Mouse (Mus musculus): ENCODE measurements around the gene Inava. TPM values are rescaled to one million over a fixed set of nuclear protein-coding genes. Genes with fewer than 3 reads are reported as not detected.

Inava gene
- 8.2 and 11.6 TPM in 2 replicates for polyA plus RNA-seq (2012; rRNA removed)

- no peak for TF ChIP-seq CTCF (IDR thresholded peaks at IDR 0.05; ENCODE audit: borderline replicate concordance, extremely low read depth, insufficient read depth, insufficient read length)
- TF ChIP-seq POLR2A (IDR thresholded peaks at IDR 0.05; ENCODE audit: borderline replicate concordance, extremely low read depth, insufficient read depth, insufficient read length, poor library complexity, severe bottlenecking): 0 out of 2 replicates have a peak, but pooled peaks have one; percentile 11
- DNase-seq (ENCODE audit: low read depth): peak; percentile 91
Measured at GRCm38 (mm10) chr1:136233892-136234594, at the start of gene Inava. TSS of gene Inava (minus strand) at chr1:136234264.

- DNase-seq (ENCODE audit: low read depth): no peak
- TF ChIP-seq CTCF (IDR thresholded peaks at IDR 0.05; ENCODE audit: borderline replicate concordance, extremely low read depth, insufficient read depth, insufficient read length) (no peak), POLR2A (IDR thresholded peaks at IDR 0.05; ENCODE audit: borderline replicate concordance, extremely low read depth, insufficient read depth, insufficient read length, poor library complexity, severe bottlenecking) (no peak)
Measured at GRCm38 (mm10) chr1:136277366-136277765, 43.3 kb upstream of the Inava start.

- peak; percentile 43 for DNase-seq (ENCODE audit: low read depth)
- no peak for TF ChIP-seq CTCF (IDR thresholded peaks at IDR 0.05; ENCODE audit: borderline replicate concordance, extremely low read depth, insufficient read depth, insufficient read length)
Measured at GRCm38 (mm10) chr1:136268224-136268623, 34.2 kb upstream of the Inava start.

GRCm38 (mm10) chr1:136266127-136266526 lies 32.1 kb upstream of the Inava start:
- no peak for DNase-seq (ENCODE audit: low read depth)
- no peak for TF ChIP-seq POLR2A (IDR thresholded peaks at IDR 0.05; ENCODE audit: borderline replicate concordance, extremely low read depth, insufficient read depth, insufficient read length, poor library complexity, severe bottlenecking)

GRCm38 (mm10) chr1:136263355-136263754 lies 29.3 kb upstream of the Inava start:
- TF ChIP-seq POLR2A (IDR thresholded peaks at IDR 0.05; ENCODE audit: borderline replicate concordance, extremely low read depth, insufficient read depth, insufficient read length, poor library complexity, severe bottlenecking) (no peak), CTCF (IDR thresholded peaks at IDR 0.05; ENCODE audit: borderline replicate concordance, extremely low read depth, insufficient read depth, insufficient read length) (no peak)

GRCm38 (mm10) chr1:136260635-136261238 lies 26.7 kb upstream of the Inava start, which contains the start of gene Gpr25:
TSS of gene Gpr25 (minus strand) at chr1:136260873.
- DNase-seq (ENCODE audit: low read depth): no peak
- TF ChIP-seq POLR2A (IDR thresholded peaks at IDR 0.05; ENCODE audit: borderline replicate concordance, extremely low read depth, insufficient read depth, insufficient read length, poor library complexity, severe bottlenecking) (no peak), CTCF (IDR thresholded peaks at IDR 0.05; ENCODE audit: borderline replicate concordance, extremely low read depth, insufficient read depth, insufficient read length) (no peak)

More at GRCm38 (mm10) chr1:136263355-136263754, 29.3 kb upstream of the Inava start:
- DNase-seq (ENCODE audit: low read depth): no peak

- peak; percentile 89 for DNase-seq (ENCODE audit: low read depth)
- TF ChIP-seq POLR2A (IDR thresholded peaks at IDR 0.05; ENCODE audit: borderline replicate concordance, extremely low read depth, insufficient read depth, insufficient read length, poor library complexity, severe bottlenecking) (0 out of 2 replicates have a peak, but pooled peaks have one; percentile 34), CTCF (IDR thresholded peaks at IDR 0.05; ENCODE audit: borderline replicate concordance, extremely low read depth, insufficient read depth, insufficient read length) (no peak)
Measured at GRCm38 (mm10) chr1:136259893-136260634, 26.0 kb upstream of the Inava start.

- DNase-seq (ENCODE audit: low read depth): no peak
- TF ChIP-seq CTCF (IDR thresholded peaks at IDR 0.05; ENCODE audit: borderline replicate concordance, extremely low read depth, insufficient read depth, insufficient read length): no peak
- TF ChIP-seq POLR2A (IDR thresholded peaks at IDR 0.05; ENCODE audit: borderline replicate concordance, extremely low read depth, insufficient read depth, insufficient read length, poor library complexity, severe bottlenecking): no peak
Measured at GRCm38 (mm10) chr1:136259543-136259892, 25.5 kb upstream of the Inava start.

- TF ChIP-seq CTCF (IDR thresholded peaks at IDR 0.05; ENCODE audit: borderline replicate concordance, extremely low read depth, insufficient read depth, insufficient read length): no peak
- TF ChIP-seq POLR2A (IDR thresholded peaks at IDR 0.05; ENCODE audit: borderline replicate concordance, extremely low read depth, insufficient read depth, insufficient read length, poor library complexity, severe bottlenecking): no peak
- DNase-seq (ENCODE audit: low read depth): no peak
Measured at GRCm38 (mm10) chr1:136258495-136258894, 24.4 kb upstream of the Inava start.

GRCm38 (mm10) chr1:136255657-136256056 lies 21.6 kb upstream of the Inava start:
- no peak for DNase-seq (ENCODE audit: low read depth)

GRCm38 (mm10) chr1:136255174-136255573 lies 21.1 kb upstream of the Inava start:
- DNase-seq (ENCODE audit: low read depth): no peak
- TF ChIP-seq CTCF (IDR thresholded peaks at IDR 0.05; ENCODE audit: borderline replicate concordance, extremely low read depth, insufficient read depth, insufficient read length): no peak
- no peak for TF ChIP-seq POLR2A (IDR thresholded peaks at IDR 0.05; ENCODE audit: borderline replicate concordance, extremely low read depth, insufficient read depth, insufficient read length, poor library complexity, severe bottlenecking)

More at GRCm38 (mm10) chr1:136255657-136256056, 21.6 kb upstream of the Inava start:
- TF ChIP-seq CTCF (IDR thresholded peaks at IDR 0.05; ENCODE audit: borderline replicate concordance, extremely low read depth, insufficient read depth, insufficient read length) (no peak), POLR2A (IDR thresholded peaks at IDR 0.05; ENCODE audit: borderline replicate concordance, extremely low read depth, insufficient read depth, insufficient read length, poor library complexity, severe bottlenecking) (no peak)
